Mouse (Mus musculus) G1E (cell line): ENCODE results near the gene Ttc8.

ENCODE experiments used
- CTCF ChIP-seq: IDR thresholded peaks from 2 replicates; pipeline ENCODE4 v1.5.1; 2012; ENCODE audit warnings: low read depth, low read length, inconsistent platforms, mixed read lengths
- GATA1 ChIP-seq: IDR thresholded peaks from 2 replicates; pipeline ENCODE4 v1.6.1; 2012; ENCODE audit warnings: borderline replicate concordance, low read length, inconsistent platforms, mixed read lengths
- GATA2 ChIP-seq: IDR thresholded peaks from 2 replicates; pipeline ENCODE4 v1.6.1; 2012; ENCODE audit warnings: low read depth, low read length, inconsistent platforms, borderline replicate concordance
- POLR2AphosphoS5 ChIP-seq: IDR thresholded peaks from 2 replicates; pipeline ENCODE4 v1.6.1; 2012; ENCODE audit warnings: low read depth, low read length, inconsistent platforms; ENCODE audit not compliant: insufficient replicate concordance
- TAL1 ChIP-seq: conservative IDR thresholded peaks from 2 replicates; pipeline ENCODE4 v1.6.1; 2012; ENCODE audit warnings: low read depth, low read length, inconsistent platforms, mixed read lengths

DNA sequence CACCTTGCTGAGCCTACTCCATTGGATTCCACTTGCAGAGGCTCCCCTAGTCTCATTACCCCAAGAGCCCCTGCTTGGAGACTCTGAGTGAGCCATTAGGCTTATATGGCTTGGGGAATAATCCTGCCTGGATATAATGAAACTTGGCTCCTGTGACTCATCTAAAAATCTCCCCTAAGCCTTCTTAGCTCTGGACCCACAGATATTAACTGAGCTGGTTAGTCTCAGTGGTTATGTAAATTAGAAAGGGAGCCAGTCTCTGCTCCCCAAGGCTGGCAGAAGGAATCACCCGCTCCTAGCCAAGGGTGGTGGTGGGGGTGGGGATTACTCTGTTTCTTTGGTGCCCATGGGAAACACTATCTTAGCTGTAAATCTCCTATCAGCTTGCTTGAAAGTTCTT is 109.6 kb downstream of the Ttc8 start:
- no peak for TF ChIP-seq CTCF
- TF ChIP-seq GATA1 = no peak
- TF ChIP-seq POLR2AphosphoS5 = no peak
- no peak for TF ChIP-seq TAL1
- no peak for TF ChIP-seq GATA2
